Mouse (Mus musculus): ENCODE measurements around the gene Foxk1. TPM values are rescaled to one million over a fixed set of nuclear protein-coding genes. Genes with fewer than 3 reads are reported as not detected.
A peak's percentile ranks its signal among the peaks of the same experiment; 100 is the strongest.

Gene Foxk1
- polyA plus RNA-seq, 1 experiment from 2014 or later, result 3.1 TPM

GRCm38 (mm10) chr5:142410348-142410747 lies 9.1 kb downstream of the Foxk1 start:
- H3K4me3 ChIP-seq, result no peak overlapping the region
- peaks cover 5% of the 10 kb centered on the region for H3K36me3 ChIP-seq (ENCODE audit: poor library complexity, severe bottlenecking)
- H3K27me3 ChIP-seq, result no peaks in the 10 kb centered on the region
- peaks cover 54% of the 10 kb centered on the region for H3K4me1 ChIP-seq
- H3K4me2 ChIP-seq, result no peak overlapping the region
- H3K9me3 ChIP-seq (replicated peaks), result no peaks in the 10 kb centered on the region
- no peak overlapping the region for H3K27ac ChIP-seq
- no peak for ATAC-seq
- H3K9ac ChIP-seq, result no peak overlapping the region
- 53% methylated on average over 7 of the region's 7 CpGs for WGBS

- Histone ChIP-seq H3K27ac (no peak overlapping the region), H3K36me3 (ENCODE audit: poor library complexity, severe bottlenecking) (no peaks in the 10 kb centered on the region), H3K9ac (no peak overlapping the region), H3K4me1 (peaks cover 53% of the 10 kb centered on the region), H3K27me3 (no peaks in the 10 kb centered on the region), H3K4me2 (no peak overlapping the region), H3K9me3 (replicated peaks) (no peaks in the 10 kb centered on the region), H3K4me3 (no peak overlapping the region)
- ATAC-seq, result no peak
- WGBS, result 70% methylated on average over 6 of the region's 6 CpGs
Observed at GRCm38 (mm10) chr5:142412678-142413385, 11.5 kb downstream of the Foxk1 start.

- Histone ChIP-seq H3K27me3 (no peaks in the 10 kb centered on the region), H3K9me3 (replicated peaks) (no peaks in the 10 kb centered on the region), H3K9ac (no peak overlapping the region), H3K27ac (no peak overlapping the region), H3K4me1 (peaks cover 42% of the 10 kb centered on the region), H3K4me2 (no peak overlapping the region), H3K36me3 (ENCODE audit: poor library complexity, severe bottlenecking) (no peaks in the 10 kb centered on the region), H3K4me3 (no peak overlapping the region)
- ATAC-seq, result no peak
- WGBS, result 32% methylated on average over 9 of the region's 9 CpGs
Observed at GRCm38 (mm10) chr5:142413723-142414445, 12.6 kb downstream of the Foxk1 start.

- ATAC-seq, result no peak
- Histone ChIP-seq H3K27ac (no peak overlapping the region), H3K4me2 (no peak overlapping the region), H3K4me3 (no peak overlapping the region), H3K9ac (no peak overlapping the region), H3K27me3 (no peaks in the 10 kb centered on the region), H3K9me3 (replicated peaks) (no peaks in the 10 kb centered on the region), H3K4me1 (peaks cover 30% of the 10 kb centered on the region), H3K36me3 (ENCODE audit: poor library complexity, severe bottlenecking) (peaks cover 14% of the 10 kb centered on the region)
- 53% methylated on average over 6 of the region's 6 CpGs for WGBS
Observed at GRCm38 (mm10) chr5:142415401-142415800, 14.1 kb downstream of the Foxk1 start.

- Histone ChIP-seq H3K4me1 (peaks cover 29% of the 10 kb centered on the region), H3K9me3 (replicated peaks) (no peaks in the 10 kb centered on the region), H3K4me3 (no peak overlapping the region), H3K27ac (no peak overlapping the region), H3K27me3 (no peaks in the 10 kb centered on the region), H3K4me2 (no peak overlapping the region), H3K36me3 (ENCODE audit: poor library complexity, severe bottlenecking) (peaks cover 17% of the 10 kb centered on the region), H3K9ac (no peak overlapping the region)
- WGBS, result 21% methylated on average over 14 of the region's 14 CpGs
- ATAC-seq, result no peak
Observed at GRCm38 (mm10) chr5:142416070-142416775, 14.9 kb downstream of the Foxk1 start.

GRCm38 (mm10) chr5:142417104-142417503 lies 15.8 kb downstream of the Foxk1 start:
- Histone ChIP-seq H3K27me3 (no peaks in the 10 kb centered on the region), H3K4me2 (no peak overlapping the region), H3K4me3 (no peak overlapping the region), H3K9ac (no peak overlapping the region), H3K27ac (no peak overlapping the region), H3K9me3 (replicated peaks) (no peaks in the 10 kb centered on the region), H3K36me3 (ENCODE audit: poor library complexity, severe bottlenecking) (peaks cover 17% of the 10 kb centered on the region), H3K4me1 (peaks cover 29% of the 10 kb centered on the region)
- ATAC-seq, result no peak
- 84% methylated on average over 3 of the region's 3 CpGs for WGBS

- Histone ChIP-seq H3K9me3 (replicated peaks) (no peaks in the 10 kb centered on the region), H3K36me3 (ENCODE audit: poor library complexity, severe bottlenecking) (peaks cover 17% of the 10 kb centered on the region), H3K9ac (no peak overlapping the region), H3K27me3 (no peaks in the 10 kb centered on the region), H3K4me2 (no peak overlapping the region), H3K27ac (no peak overlapping the region), H3K4me1 (peaks cover 32% of the 10 kb centered on the region), H3K4me3 (no peak overlapping the region)
- ATAC-seq, result no peak
- WGBS, result 90% methylated on average over 9 of the region's 9 CpGs
Observed at GRCm38 (mm10) chr5:142417876-142418275, 16.6 kb downstream of the Foxk1 start.

GRCm38 (mm10) chr5:142418419-142418818 lies 17.1 kb downstream of the Foxk1 start:
- Histone ChIP-seq H3K4me3 (no peak overlapping the region), H3K36me3 (ENCODE audit: poor library complexity, severe bottlenecking) (peaks cover 17% of the 10 kb centered on the region), H3K9me3 (replicated peaks) (no peaks in the 10 kb centered on the region), H3K4me1 (peaks cover 37% of the 10 kb centered on the region), H3K9ac (no peak overlapping the region), H3K4me2 (no peak overlapping the region), H3K27me3 (no peaks in the 10 kb centered on the region), H3K27ac (no peak overlapping the region)
- 96% methylated on average over 4 of the region's 4 CpGs for WGBS
- no peak for ATAC-seq

GRCm38 (mm10) chr5:142420317-142420716 lies 19.0 kb downstream of the Foxk1 start:
- ATAC-seq, result no peak
- Histone ChIP-seq H3K4me2 (no peak overlapping the region), H3K4me3 (no peak overlapping the region), H3K9ac (no peak overlapping the region), H3K27ac (no peak overlapping the region; the same call in 1 of the 2 replicates), H3K36me3 (ENCODE audit: poor library complexity, severe bottlenecking) (peaks cover 17% of the 10 kb centered on the region), H3K27me3 (no peaks in the 10 kb centered on the region), H3K9me3 (replicated peaks) (no peaks in the 10 kb centered on the region), H3K4me1 (peaks cover 36% of the 10 kb centered on the region)
- 94% methylated on average over 4 of the region's 4 CpGs for WGBS

GRCm38 (mm10) chr5:142420920-142421319 lies 19.6 kb downstream of the Foxk1 start:
- H3K9me3 ChIP-seq (replicated peaks), result no peaks in the 10 kb centered on the region
- no peak overlapping the region for H3K27ac ChIP-seq
- WGBS, result 61% methylated on average over 9 of the region's 9 CpGs
- H3K27me3 ChIP-seq, result no peaks in the 10 kb centered on the region
- H3K36me3 ChIP-seq (ENCODE audit: poor library complexity, severe bottlenecking), result peaks cover 17% of the 10 kb centered on the region
- H3K4me3 ChIP-seq, result no peak overlapping the region
- peaks cover 34% of the 10 kb centered on the region for H3K4me1 ChIP-seq
- H3K4me2 ChIP-seq, result no peak overlapping the region
- H3K9ac ChIP-seq, result no peak overlapping the region
- no peak for ATAC-seq

- Histone ChIP-seq H3K27ac (no peak overlapping the region), H3K4me1 (peaks cover 28% of the 10 kb centered on the region), H3K27me3 (no peaks in the 10 kb centered on the region), H3K9me3 (replicated peaks) (no peaks in the 10 kb centered on the region), H3K4me3 (no peak overlapping the region), H3K36me3 (ENCODE audit: poor library complexity, severe bottlenecking) (peaks cover 17% of the 10 kb centered on the region), H3K4me2 (no peak overlapping the region), H3K9ac (no peak overlapping the region)
- 87% methylated on average over 5 of the region's 5 CpGs for WGBS
- no peak for ATAC-seq
Observed at GRCm38 (mm10) chr5:142421886-142422285, 20.6 kb downstream of the Foxk1 start.

GRCm38 (mm10) chr5:142423141-142423540 lies 21.8 kb downstream of the Foxk1 start:
- H3K9ac ChIP-seq, result no peak overlapping the region
- H3K27me3 ChIP-seq, result no peaks in the 10 kb centered on the region
- H3K4me1 ChIP-seq, result peaks cover 36% of the 10 kb centered on the region
- H3K27ac ChIP-seq, result 0 out of 2 replicates have a peak overlapping the region, but pooled peaks have one; percentile 11
- WGBS, result 79% methylated on average over 10 of the region's 10 CpGs
- H3K36me3 ChIP-seq (ENCODE audit: poor library complexity, severe bottlenecking), result peaks cover 17% of the 10 kb centered on the region
- H3K4me2 ChIP-seq, result no peak overlapping the region
- H3K4me3 ChIP-seq, result no peak overlapping the region
- ATAC-seq, result no peak
- no peaks in the 10 kb centered on the region for H3K9me3 ChIP-seq (replicated peaks)
